Mouse (Mus musculus) splenic B cell, adult 2 months (primary cell): Measurements from ENCODE around the gene Itpr3.

Experiments used
- DNase-seq: peaks from one replicate; pipeline ENCODE4 v3.0.0-alpha.2; 2011; ENCODE audit warnings: low read depth, low spot score
- H3K27me3 ChIP-seq: 2 replicates; pipeline ENCODE4 v1.6.1; 2012; ENCODE audit warnings: mild to moderate bottlenecking, low read length, moderate library complexity, mixed read lengths; ENCODE audit not compliant: control insufficient read depth, poor library complexity, insufficient read depth, severe bottlenecking
- H3K36me3 ChIP-seq: 2 replicates; pipeline ENCODE4 v1.6.1; 2012; ENCODE audit warnings: mild to moderate bottlenecking, low read length, moderate library complexity, mixed read lengths; ENCODE audit not compliant: control insufficient read depth, poor library complexity, insufficient read depth, severe bottlenecking

Gene Itpr3

DNA sequence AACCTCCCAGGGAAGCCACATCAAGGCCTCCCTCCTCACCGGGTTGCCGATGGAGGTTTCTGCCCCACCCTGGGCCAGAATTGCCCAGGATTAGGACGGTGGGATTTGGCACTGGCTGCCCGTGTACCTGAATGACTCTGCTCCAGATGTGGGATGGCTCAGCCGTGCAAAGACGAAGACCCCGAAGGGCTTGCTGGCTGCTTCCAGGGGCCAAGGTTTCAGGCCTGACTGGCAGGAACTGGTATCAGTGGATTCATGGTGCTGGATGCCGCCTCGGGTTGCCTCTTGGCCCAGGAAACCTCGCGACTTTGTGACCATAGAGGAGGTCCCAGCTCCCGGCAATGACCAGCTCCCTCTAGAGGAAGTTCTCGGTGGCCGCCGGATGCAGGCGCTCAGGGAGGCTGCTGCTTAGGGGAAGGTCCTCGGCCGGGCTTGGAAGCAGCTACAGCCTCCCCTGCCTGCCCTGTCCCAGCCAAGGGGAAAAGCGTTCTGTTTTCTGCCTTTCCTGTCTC is 28.8 kb upstream of the Itpr3 start:
- DNase-seq: peak; percentile 89
- H3K36me3 ChIP-seq: peaks cover 1% of the 10 kb centered on the region
- H3K27me3 ChIP-seq: no peaks in the 10 kb centered on the region

DNA sequence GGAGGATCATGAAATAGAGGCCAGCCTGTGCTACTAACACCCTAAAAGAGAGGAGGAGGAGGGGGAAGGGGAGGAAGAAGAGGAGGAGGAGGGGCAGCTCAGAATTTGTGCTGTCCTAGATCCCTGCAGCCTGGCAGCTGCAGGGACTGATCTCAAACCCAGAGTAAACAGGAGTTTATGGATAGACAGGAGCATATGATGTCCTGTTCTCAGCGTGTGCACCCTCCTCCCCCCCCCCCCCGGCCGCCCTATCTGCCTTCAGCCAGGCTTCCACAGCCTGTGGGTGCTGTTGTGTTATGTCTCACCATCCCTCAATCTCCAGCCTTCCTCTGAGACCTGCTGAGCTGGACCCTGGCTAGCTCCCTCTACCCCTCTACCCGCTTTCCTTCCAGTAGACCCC is 28.2 kb upstream of the Itpr3 start, which contains the start of gene Bak1:
Bak1 (minus strand) TSS at position 101 of the 400 bp plus-strand sequence.
- H3K36me3 ChIP-seq: no peaks in the 10 kb centered on the region
- DNase-seq: no peak
- H3K27me3 ChIP-seq: no peaks in the 10 kb centered on the region

DNA sequence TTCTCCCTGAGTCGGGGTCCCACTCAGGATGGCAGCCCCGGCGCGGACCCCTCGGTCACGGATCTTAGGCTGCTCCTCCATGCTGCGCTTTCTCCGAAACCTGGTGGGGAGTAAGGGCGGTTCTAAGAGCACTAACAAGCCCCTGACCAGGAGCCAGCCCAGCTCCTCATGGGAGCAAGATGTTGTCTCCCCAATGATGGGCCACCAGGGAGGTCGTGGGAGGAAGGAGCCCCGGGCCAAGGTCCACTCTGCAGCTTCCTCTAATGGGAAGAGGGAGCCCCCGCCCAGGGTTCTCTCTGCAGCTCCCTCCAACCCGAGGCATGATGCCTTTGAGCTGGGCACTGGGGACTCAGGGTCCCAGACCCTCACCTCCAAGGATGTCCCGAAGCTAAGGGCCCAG is 27.7 kb upstream of the Itpr3 start:
- Histone ChIP-seq H3K36me3 (no peaks in the 10 kb centered on the region), H3K27me3 (no peaks in the 10 kb centered on the region)
- DNase-seq: no peak

DNA sequence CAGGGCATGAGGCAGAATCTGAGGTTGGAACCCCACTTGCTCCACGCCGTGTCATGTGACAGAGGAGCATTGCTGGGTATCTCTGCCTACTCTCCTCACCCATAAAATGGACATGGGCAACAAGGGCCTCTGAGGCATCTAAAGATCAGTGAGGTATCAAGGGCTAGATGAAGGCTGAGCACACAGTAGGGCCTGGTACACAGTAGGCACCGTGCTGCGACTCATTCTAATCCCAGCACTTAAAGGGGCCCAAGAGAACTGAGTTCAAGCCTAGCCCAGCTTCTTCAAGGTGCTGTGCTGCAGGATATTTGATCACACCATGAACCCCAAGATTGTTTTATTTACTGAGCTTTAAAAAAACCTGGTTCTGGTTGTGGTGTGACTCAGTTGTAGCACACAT is 26.2 kb upstream of the Itpr3 start:
- Histone ChIP-seq H3K36me3 (no peaks in the 10 kb centered on the region), H3K27me3 (no peaks in the 10 kb centered on the region)
- DNase-seq: no peak

DNA sequence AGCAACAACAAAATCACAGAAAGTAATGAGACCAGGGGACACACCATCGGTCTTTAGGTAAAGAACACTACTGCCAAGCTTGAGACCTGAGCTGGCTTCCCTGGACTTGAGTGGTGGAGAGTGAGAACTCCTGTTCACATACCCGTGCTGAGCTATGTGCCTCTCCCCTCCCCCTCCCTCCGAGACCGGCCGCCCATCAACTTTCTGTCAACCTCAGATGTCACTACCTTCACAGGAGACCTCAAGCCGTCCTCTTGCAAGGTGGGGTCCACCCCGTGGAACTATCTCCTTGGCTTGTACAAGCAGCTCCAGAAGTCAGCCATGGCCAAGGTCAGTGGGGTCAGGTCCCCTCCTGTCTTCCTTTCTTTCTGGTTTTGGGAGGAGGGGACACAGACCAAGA is 24.8 kb upstream of the Itpr3 start:
- no peaks in the 10 kb centered on the region for H3K27me3 ChIP-seq
- H3K36me3 ChIP-seq: no peaks in the 10 kb centered on the region
- DNase-seq: no peak

DNA sequence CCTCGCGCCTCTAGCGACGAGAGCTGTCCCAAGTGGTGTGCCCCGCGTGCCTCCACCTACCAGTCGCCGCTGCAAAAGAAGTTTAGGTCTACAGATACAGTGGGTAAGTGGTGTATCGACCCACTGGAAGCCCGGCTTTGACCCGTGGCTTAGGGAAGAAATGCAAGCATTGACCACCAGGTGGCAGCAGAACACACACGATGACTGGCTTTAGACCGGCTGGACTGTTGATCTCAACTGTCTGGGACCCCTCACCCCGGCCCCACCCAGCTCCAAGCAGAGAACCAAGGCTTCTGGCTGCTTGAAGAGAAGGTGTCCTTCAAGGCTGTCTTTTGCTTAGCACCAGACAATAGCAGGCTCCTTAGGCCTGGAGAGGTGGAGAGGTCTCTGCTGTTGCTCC is 24.2 kb upstream of the Itpr3 start:
- peak; percentile 90 for DNase-seq
- no peaks in the 10 kb centered on the region for H3K36me3 ChIP-seq
- H3K27me3 ChIP-seq: no peaks in the 10 kb centered on the region

DNA sequence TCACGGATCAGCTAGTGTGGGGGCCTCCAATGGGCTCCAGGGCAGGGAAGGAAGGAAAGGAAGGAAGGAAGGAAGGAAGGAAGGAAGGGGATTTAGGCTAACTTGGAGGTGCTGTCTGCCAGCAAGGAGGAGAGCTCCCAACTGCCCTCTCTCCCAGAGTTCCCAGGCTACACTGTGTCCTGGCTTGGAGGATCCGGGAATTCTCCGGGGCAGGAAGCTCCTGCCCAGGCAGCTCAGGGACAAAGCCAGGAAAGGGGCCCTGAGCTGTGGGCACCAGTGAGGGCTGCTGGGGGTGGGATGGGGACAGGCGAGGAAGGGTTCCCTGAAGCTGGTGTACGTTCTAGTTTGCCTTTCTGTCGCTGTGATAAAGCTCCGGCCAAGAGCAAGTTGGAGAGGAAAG is 20.6 kb upstream of the Itpr3 start:
- Histone ChIP-seq H3K36me3 (no peaks in the 10 kb centered on the region), H3K27me3 (no peaks in the 10 kb centered on the region)
- no peak for DNase-seq

DNA sequence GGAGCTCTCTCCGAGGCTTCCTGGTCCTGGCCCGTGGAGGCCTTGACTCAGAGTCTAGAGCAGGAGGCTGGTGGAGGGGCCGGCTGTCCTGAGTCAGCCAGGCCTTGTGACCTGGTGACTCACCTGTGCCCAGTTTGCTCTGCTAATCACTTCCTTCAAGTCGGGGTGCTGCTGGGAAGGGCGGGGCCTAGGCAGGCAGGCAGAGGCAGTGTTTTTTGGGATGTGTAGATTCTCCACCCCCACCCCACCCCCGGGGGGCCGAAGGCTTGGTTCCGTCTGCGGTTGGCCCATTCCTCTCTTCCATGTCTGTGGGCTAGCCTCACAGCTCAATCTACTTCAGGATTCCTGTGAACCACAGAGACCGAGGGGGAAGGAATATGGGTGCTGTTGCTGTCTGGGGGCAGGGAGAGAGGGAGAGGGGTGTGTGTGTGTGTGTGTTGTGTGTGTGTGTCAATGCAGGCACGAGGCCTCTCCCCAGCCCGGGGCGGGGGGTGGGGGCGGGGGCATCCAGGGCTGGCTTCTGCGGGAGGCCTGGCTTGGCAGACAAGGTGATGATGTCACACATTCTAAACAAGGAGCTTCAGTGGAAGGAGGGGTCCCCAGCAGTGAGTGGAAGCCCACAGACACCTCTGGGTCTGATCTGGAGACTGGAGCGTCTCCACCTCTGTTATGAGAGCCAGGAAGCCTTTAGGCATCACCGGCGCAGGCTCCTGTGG is 18.6 kb upstream of the Itpr3 start:
- Histone ChIP-seq H3K27me3 (no peaks in the 10 kb centered on the region), H3K36me3 (no peaks in the 10 kb centered on the region)
- no peak for DNase-seq

DNA sequence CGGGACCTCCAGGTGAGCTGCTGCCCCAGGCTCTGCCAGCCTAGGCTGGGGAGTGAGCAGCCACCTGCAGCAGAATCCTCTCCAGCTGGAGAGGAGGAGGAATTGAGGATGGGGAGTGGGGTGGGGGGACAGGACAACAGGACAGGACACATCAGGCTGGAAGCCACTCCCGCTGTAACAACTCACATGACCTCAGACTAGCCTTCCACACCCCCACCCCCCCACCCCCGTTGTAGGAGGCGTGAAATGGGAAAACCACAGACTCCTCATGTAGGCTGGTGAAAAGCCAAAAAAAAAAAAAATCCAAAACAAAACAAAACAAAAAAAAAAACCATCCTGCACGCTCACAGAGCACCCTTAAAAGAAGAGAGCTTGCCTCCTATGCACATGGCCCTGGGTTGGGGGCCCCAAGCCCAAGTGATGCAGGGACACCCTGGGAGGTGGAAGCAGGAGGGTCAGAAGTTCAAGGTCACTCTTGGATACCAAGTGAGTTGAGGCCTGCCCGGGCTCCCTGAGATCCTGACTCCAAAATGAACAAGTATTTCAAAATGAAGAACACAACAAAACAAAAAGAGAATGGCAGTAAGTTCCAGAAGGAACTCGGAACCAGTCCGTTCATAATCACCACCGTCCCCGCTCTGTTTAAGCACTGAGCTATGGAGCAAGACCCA is 17.5 kb upstream of the Itpr3 start:
- no peak for DNase-seq
- H3K36me3 ChIP-seq: no peaks in the 10 kb centered on the region
- H3K27me3 ChIP-seq: no peaks in the 10 kb centered on the region

DNA sequence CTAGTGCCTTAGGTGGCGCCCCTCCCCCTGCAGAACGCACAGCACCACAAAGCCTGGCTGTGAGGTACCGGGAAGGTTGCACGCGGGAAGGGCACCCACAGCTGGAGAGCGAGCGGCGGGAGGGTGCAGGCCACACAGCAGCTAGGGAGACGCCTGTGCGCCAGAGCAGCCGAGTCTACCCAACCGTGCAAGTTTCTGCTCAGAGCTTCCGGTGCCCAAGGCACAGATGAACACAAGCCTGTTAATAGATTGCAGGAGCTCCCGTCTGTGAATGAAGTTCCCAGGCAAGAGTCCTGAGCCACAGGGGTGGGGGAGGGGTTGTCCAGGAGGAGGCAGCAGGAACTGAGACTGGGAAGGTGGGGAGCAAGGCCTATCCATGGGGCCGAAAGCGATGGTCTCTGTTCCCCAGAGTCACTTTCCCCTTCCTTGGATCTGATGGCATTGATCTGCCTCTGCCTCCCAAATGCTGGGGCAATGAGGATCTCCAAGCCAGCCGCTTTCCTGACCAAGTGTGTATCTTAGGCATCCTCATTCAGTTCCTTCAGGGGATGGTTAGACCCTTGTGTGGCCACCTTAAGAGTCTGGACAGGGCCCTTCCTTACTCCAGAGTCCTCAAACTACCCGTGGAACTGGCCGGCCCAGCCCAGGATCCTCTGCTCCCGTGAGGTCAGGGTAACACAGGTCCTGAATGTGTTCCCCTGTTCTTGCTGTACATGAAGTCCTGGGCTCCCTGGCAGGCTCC is 16.6 kb upstream of the Itpr3 start:
- DNase-seq: peak; percentile 59
- H3K36me3 ChIP-seq: no peaks in the 10 kb centered on the region
- no peaks in the 10 kb centered on the region for H3K27me3 ChIP-seq

DNA sequence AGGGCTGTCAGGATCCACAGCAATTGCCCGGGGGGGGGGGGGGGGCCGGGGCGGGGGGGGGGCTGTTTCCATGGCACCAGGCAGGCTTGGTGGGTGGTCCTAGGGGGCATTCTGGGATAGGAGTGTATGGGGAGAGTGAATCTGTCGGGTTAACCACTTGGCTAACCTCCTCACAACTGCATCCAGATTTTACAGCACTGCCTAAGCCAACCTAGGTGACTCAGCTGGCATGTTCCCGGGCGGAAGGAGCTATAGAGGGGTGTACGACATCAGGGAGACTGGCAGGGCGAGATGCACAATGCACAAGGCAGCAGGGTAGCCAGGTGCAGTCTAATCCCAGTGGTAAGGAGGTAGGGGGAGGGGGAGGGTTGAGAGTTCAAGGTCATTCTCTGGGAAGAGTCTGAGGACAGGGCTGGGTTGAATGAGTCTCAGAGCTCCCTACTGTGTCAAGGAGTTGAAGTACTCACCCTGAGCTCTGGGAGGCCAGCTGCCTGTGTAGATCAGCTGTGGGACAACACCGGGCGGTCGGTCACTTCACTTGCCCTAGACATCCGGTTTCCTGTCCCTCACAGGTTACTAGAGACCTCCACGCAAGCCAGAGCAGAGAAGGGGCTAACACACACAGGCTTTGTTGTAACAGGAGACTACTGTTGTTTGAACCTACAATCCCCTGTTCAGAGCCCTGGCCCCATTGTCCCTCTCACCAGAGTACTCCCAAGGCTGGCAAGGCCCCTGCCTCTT is 15.9 kb upstream of the Itpr3 start:
- H3K27me3 ChIP-seq: no peaks in the 10 kb centered on the region
- H3K36me3 ChIP-seq: no peaks in the 10 kb centered on the region
- DNase-seq: no peak

DNA sequence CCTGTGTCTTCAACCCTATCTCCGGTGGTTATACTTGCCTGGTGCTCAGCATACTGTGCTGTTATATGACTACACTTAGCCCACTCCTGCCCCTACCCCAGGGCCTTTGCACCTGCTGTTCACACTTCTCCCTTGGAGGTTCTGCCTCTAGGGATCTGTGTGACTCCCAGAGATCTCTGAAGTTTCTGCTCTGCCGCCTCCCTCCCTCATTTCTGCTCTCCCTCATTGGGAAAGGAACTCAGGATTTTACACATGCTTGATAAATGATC is 15.4 kb upstream of the Itpr3 start:
- no peaks in the 10 kb centered on the region for H3K36me3 ChIP-seq
- H3K27me3 ChIP-seq: no peaks in the 10 kb centered on the region
- peak; percentile 62 for DNase-seq

DNA sequence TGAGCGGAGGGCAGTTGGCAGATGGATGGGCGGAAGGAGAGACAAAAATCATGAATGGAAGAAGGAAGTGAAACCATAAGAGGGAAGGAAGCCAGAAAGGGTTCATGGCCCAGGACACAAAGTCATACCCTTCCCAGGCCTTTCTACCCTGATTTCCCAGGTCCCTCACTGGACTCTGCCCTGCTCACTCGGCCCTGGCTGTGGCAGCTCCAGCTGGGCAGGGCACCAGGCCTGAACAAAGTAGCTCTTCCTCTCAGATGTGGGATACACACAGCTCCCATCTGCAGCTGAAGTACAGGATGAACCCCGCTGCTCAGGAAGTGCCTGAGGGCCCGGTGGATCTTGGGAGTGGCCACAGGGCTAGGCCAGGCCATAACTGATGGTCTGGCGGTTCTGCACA is 14.3 kb upstream of the Itpr3 start:
- no peaks in the 10 kb centered on the region for H3K36me3 ChIP-seq
- H3K27me3 ChIP-seq: no peaks in the 10 kb centered on the region
- DNase-seq: peak; percentile 71

DNA sequence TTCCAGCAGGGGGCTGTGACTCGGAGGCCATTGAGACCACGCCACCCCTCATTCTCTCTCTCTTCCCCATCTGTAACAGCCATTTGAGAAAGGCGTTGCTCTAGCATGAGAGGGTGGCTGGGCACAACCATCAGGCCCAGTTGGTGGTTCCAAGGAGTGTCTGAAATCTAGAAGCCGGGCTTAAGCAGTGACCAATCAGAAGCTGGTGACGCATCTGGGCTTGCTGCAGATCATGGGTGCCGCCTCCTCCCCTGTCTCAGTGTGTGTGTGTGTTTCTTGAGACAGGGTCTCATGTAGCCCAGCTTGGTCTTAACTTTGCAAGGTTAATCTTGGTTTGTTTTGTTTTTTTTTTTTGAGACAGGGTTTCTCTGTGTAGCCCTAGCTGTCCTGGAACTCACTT is 11.9 kb upstream of the Itpr3 start:
- no peaks in the 10 kb centered on the region for H3K36me3 ChIP-seq
- no peaks in the 10 kb centered on the region for H3K27me3 ChIP-seq
- no peak for DNase-seq
